Mouse (Mus musculus) bone marrow, adult 2 months (tissue): Measurements from ENCODE around the gene Igsf9b. TPM values are rescaled to one million over a fixed set of nuclear protein-coding genes. Genes with fewer than 3 reads are reported as not detected.

Experiments
- H3K27ac ChIP-seq: fragments of 200-500 bp; 2 replicates; pipeline ENCODE4 v1.5.1; 2012; ENCODE audit warnings: low read depth, mild to moderate bottlenecking, control low read depth, inconsistent platforms, low read length; ENCODE audit not compliant: control insufficient read depth, poor library complexity, insufficient read depth
- H3K4me1 ChIP-seq: fragments of 200-500 bp; 2 replicates; pipeline ENCODE4 v1.6.1; 2011; ENCODE audit warnings: low read length; ENCODE audit not compliant: control insufficient read depth, insufficient read depth
- H3K4me3 ChIP-seq: fragments of 200-500 bp; replicated peaks from 2 replicates; pipeline ENCODE3; 2011; ENCODE audit warnings: mild to moderate bottlenecking, low read depth, low read length, control low read depth; ENCODE audit not compliant: control insufficient read depth
- CTCF ChIP-seq: fragments of 200-500 bp; IDR thresholded peaks from 2 replicates; pipeline ENCODE4 v1.5.1; 2011; ENCODE audit warnings: low read length, control low read depth; ENCODE audit not compliant: control insufficient read depth, insufficient read depth
- POLR2A ChIP-seq: fragments of 200-500 bp; IDR thresholded peaks from 2 replicates; pipeline ENCODE4 v1.6.1; 2011; ENCODE audit warnings: low read depth, mild to moderate bottlenecking, control low read depth, low read length, borderline replicate concordance; ENCODE audit not compliant: control insufficient read depth
- WGBS: fragments of 180-500 bp; shearing (Covaris S2); methylation state at CpG from one replicate; pipeline ENCODE4 v1.1.7; 2018; 5-methylcytosine and 5-hydroxymethylcytosine counted together
- polyA plus RNA-seq: library from polyadenylated mRNA; stranded (reverse); fragments of >200 nt; gene quantifications from 2 replicates; pipeline ENCODE4 v1.2.4, GENCODE M21; 2011; ENCODE audit warnings: low replicate concordance; ENCODE audit not compliant: missing spikeins, insufficient read depth, insufficient read length

Igsf9b gene
- polyA plus RNA-seq, 1 experiment = 0.37 TPM

DNA sequence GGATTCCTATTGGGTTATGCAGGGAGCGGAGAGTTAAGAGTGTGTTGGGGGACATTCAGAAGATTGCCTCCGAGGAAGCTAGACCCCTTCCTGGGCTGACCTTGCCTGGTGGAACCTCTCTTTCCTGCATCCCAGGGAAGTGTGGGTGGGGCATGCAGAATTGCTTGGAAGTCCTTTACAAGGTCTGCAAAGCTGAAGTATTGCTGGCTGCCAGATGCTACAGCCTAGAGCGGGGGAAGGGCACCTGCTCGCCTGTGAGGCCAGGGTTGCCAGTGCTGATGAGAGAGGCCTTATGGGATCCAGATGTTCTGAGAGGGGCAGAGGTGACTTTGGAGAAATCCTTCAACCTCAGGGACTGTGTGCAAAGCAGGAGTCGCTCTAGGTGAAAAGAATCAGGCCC, 2.5 kb downstream of the Igsf9b start:
- TF ChIP-seq POLR2A (no peak), CTCF (no peak)
- Histone ChIP-seq H3K4me3 (no peak overlapping the region), H3K27ac (no peak overlapping the region), H3K4me1 (no peaks in the 10 kb centered on the region)
- WGBS = 65% methylated on average over 5 of the region's 5 CpGs

DNA sequence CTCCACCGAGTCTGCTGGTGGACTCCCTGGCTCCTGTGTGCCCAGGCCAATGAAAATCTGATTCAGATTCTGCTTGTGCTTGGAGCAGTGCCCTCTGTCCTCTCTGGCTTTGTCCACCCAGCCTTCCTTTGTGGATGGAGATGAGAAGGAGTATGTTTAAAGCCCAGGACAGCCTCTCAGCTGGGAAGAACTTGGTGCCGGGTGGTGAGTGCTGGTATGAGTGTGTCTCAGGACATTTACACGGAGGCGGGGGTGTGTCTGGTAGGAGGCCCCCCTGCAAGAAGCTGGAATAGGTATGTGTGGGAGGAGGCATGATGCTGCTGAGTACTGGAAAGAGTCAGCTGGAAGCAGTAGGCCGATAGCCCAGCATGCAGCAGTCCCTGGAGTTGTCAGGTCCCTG, 3.3 kb downstream of the Igsf9b start:
- 73% methylated on average over 5 of the region's 5 CpGs for WGBS
- no peak for TF ChIP-seq CTCF
- no peak for TF ChIP-seq POLR2A
- Histone ChIP-seq H3K4me1 (no peaks in the 10 kb centered on the region), H3K4me3 (no peak overlapping the region), H3K27ac (no peak overlapping the region)

DNA sequence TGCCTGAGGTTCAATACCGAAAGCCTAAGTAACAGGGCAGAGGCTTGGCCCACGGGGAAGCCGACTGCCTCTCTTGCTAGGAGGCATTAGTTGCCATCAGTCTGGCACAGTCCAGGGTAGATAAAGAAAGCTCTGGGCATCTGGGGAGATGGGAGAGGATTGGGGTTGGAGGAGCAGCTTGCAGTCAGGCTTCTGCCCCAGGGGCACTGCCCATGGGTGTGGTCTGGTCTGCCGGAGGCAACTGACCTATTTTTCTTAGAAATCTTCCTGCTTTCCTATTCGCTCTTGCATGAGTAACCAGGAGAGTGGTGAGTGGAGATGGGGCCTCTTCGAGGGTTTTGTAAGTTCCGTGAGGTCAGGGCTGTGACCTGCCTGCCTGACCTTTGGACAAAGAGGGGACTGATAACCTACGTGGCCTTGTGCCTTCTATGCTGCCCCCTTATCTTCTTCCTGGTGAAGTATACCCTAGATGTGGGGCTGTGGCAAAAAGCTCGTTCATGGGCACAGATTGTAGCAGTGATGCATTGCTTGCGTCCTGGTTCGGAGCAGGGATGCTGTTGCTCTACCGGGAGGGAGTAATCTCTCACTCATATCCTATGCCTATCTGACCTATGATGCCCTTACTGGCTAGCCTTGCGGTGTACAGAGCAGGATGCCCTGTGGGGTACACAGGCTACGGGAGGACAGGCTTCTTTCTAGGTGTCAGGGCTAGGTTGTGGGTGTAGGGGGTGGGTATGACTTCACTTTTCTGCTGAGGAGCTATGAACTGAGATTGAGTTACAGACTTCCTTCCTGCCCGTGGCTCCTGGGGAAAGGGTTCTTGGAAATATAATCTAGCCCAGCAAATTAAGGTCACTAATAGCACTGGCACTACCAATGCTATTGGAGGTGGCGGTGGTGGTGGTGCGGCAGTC, 4.8 kb downstream of the Igsf9b start:
- no peak for TF ChIP-seq POLR2A
- no peak for TF ChIP-seq CTCF
- Histone ChIP-seq H3K4me3 (no peak overlapping the region), H3K27ac (no peak overlapping the region), H3K4me1 (no peaks in the 10 kb centered on the region)
- whole genome bisulfite sequencing = 68% methylated on average over 17 of the region's 17 CpGs

DNA sequence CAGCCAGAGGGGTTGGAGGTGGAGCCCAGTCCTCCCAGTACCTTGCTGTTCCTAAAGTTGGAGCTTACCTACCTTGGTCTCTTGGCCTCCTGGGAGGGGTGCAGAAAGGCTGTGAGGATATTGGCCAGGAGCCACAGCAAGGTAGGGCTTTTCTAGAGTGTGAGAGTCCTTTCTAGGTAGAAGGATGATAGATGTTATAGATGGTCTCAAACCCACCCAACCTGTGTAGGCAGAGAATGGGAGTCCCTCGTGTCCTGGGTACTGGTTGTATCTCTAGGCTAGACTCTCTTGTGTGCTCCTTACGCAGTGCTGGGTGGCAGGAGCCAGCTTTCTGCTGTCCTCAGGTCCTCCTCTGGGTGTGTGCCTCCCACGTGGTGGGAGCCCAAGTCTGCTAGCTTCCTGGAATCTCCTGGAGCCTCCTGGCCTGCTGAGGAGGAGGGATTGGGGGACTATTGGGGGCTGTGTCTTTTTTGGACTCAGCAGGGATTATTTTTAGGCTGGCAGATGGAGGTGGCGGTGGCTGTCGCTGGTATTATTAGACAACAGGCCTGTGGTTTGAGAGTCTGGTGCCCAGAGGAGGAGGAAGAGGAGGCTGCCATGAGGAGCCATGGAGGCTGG, 5.6 kb downstream of the Igsf9b start:
- WGBS = 51% methylated on average over 5 of the region's 5 CpGs
- no peak overlapping the region for H3K27ac ChIP-seq
- TF ChIP-seq POLR2A (no peak), CTCF (no peak)
- no peak overlapping the region for H3K4me3 ChIP-seq
- no peaks in the 10 kb centered on the region for H3K4me1 ChIP-seq

DNA sequence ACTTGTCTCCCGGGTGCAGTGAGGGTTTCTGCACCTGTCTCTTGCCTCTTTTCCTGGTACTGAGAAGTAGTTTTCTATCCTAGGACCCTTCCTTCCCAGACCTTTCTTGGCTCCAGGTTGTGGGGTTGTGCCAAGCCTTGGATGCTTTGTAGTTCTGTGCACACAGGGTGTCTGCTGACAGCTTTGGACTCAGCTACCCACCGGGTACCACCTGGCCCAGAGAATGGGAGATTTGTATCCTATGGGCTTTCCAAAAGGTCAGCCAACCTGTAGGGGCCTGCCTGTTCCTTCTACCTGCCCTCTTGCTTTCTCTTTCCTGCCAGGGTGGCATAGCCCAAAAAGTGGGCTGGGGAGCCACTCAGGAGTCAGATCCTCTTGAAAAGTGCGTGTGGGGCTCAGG, 6.5 kb downstream of the Igsf9b start:
- H3K4me1 ChIP-seq = no peaks in the 10 kb centered on the region
- H3K4me3 ChIP-seq = no peak overlapping the region
- no peak for TF ChIP-seq CTCF
- no peak for TF ChIP-seq POLR2A
- WGBS = 63% methylated on average over 3 of the region's 3 CpGs
- no peak overlapping the region for H3K27ac ChIP-seq

DNA sequence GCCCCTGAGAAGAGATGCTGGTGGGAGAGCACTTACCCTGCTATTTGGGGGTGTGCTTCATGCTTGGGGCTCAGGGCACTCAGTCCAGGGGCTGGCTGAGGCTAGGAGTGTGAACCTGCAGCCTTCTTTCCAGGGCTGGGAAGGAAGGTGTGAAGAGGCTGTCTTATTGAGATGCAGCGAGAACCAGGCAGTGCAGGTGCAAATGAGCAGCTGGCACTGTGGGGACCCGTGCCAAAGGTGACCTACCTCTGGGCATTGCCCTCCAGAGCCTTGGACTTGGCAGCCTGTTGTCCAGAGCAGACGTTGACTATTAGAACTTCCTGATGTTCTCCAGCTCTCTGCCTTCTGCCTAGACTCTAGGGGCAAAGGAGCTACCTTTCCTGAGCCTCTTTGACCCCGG, 7.6 kb downstream of the Igsf9b start:
- Histone ChIP-seq H3K27ac (no peak overlapping the region), H3K4me1 (no peaks in the 10 kb centered on the region), H3K4me3 (no peak overlapping the region)
- WGBS = 25% methylated on average over 4 of the region's 4 CpGs
- TF ChIP-seq CTCF = no peak
- no peak for TF ChIP-seq POLR2A

DNA sequence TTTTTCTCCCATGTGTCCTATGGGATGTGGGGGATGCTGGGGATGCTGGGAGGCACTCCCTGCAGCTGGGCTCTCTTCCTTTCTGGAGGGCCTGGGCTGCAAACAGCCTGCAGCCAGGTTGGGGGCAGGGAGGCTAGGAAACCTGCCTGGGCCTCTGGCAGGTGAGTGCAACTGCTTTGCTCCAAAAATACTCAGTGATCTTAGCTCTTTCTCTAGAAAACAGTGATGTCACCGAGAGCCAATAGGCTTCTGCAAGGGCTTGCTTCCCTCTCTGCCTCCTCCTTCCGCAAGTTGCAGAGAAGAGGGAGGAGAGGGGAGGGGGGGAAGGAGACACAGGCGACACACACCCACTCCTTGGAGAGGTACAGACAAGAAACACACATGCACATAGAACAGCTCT, 8.3 kb downstream of the Igsf9b start:
- Histone ChIP-seq H3K4me1 (no peaks in the 10 kb centered on the region), H3K27ac (no peak overlapping the region), H3K4me3 (no peak overlapping the region)
- WGBS = 9% methylated on average over 3 of the region's 3 CpGs
- TF ChIP-seq POLR2A (no peak), CTCF (no peak)

DNA sequence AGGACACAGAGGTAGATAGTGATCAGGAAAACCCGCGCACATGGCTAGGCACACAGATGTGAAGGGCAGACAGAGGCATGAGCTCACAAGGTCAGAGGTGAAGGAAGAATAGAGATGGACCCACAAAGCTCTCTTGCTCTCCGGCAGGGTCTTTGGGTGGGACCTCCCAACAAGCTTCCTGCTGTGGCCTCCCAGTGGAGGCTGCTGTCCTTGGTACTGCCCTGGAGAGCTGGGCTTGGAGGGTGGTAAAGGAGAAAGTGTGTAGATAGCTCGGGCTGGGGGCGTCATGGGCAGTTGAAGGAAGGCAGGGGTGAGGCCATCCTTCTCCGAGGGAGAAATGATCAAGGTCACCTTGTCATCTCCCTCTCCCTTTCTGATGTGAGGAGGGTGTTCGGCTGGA, 9.0 kb downstream of the Igsf9b start:
- 33% methylated on average over 7 of the region's 7 CpGs for WGBS
- Histone ChIP-seq H3K4me1 (no peaks in the 10 kb centered on the region), H3K27ac (no peak overlapping the region), H3K4me3 (no peak overlapping the region)
- no peak for TF ChIP-seq CTCF
- TF ChIP-seq POLR2A = no peak
